Mouse (Mus musculus): ENCODE data around the gene Gm20388. TPM values are rescaled to one million over a fixed set of nuclear protein-coding genes. Genes with fewer than 3 reads are reported as not detected.

Gm20388 gene
- total RNA-seq, 2 experiments from 2014 or later: 2.4 to 2.6 TPM

GRCm38 (mm10) chr8:121971488-121972058 is 2060.9 kb downstream of the Gm20388 start:
- no peak overlapping the region for H3K27ac ChIP-seq
- H3K4me3 ChIP-seq: no peak overlapping the region
- no peak; the same call in 1 of the 2 replicates for TF ChIP-seq CTCF (IDR thresholded peaks at IDR 0.05)
- no peak for DNase-seq (ENCODE audit: extremely low spot score in 1 of 2, low spot score in 2 of 2)
- intact Hi-C loops (cut with DNase I): no loop called here

GRCm38 (mm10) chr8:121973906-121974305 is 2063.3 kb downstream of the Gm20388 start:
- Histone ChIP-seq H3K27ac (no peak overlapping the region), H3K4me3 (no peak overlapping the region)
- intact Hi-C loops (cut with DNase I): no loop called here
- TF ChIP-seq CTCF (IDR thresholded peaks at IDR 0.05): no peak; the same call in 1 of the 2 replicates
- no peak for DNase-seq (ENCODE audit: extremely low spot score in 1 of 2, low spot score in 2 of 2)

- Histone ChIP-seq H3K27ac (no peak overlapping the region), H3K4me3 (no peak overlapping the region)
- intact Hi-C loops (cut with DNase I): loop anchor here (2.0 to 5.0 kb wide), 4 partner anchors 159 to 354 kb away; no protein-coding TSS in a partner anchor
- peak in 1 of 2 experiments; percentile 31 for DNase-seq (ENCODE audit: extremely low spot score in 1 of 2, low spot score in 2 of 2)
- peak; percentile 92 for TF ChIP-seq CTCF (IDR thresholded peaks at IDR 0.05)
Observed at GRCm38 (mm10) chr8:121977819-121978590, 2067.4 kb downstream of the Gm20388 start.

GRCm38 (mm10) chr8:121978670-121979069 is 2068.0 kb downstream of the Gm20388 start:
- H3K27ac ChIP-seq: no peak overlapping the region
- H3K4me3 ChIP-seq: no peak overlapping the region
- no peak for DNase-seq (ENCODE audit: extremely low spot score in 1 of 2, low spot score in 2 of 2)
- TF ChIP-seq CTCF (IDR thresholded peaks at IDR 0.05): no peak
- intact Hi-C loops (cut with DNase I): loop anchor here (2.0 to 5.0 kb wide), 4 partner anchors 159 to 354 kb away; no protein-coding TSS in a partner anchor

- TF ChIP-seq CTCF (IDR thresholded peaks at IDR 0.05): no peak
- no peak for DNase-seq (ENCODE audit: extremely low spot score in 1 of 2, low spot score in 2 of 2)
- H3K27ac ChIP-seq: no peak overlapping the region
- no peak overlapping the region for H3K4me3 ChIP-seq
- intact Hi-C loops (cut with DNase I): no loop called here
Observed at GRCm38 (mm10) chr8:121980792-121981519, 2070.3 kb downstream of the Gm20388 start.

- no peak overlapping the region for H3K27ac ChIP-seq
- intact Hi-C loops (cut with DNase I): no loop called here
- H3K4me3 ChIP-seq: no peak overlapping the region
- no peak for TF ChIP-seq CTCF (IDR thresholded peaks at IDR 0.05)
- DNase-seq (ENCODE audit: extremely low spot score in 1 of 2, low spot score in 2 of 2): peak; percentile 23 to 36
Observed at GRCm38 (mm10) chr8:121981520-121981895, 2070.9 kb downstream of the Gm20388 start.

- TF ChIP-seq CTCF (IDR thresholded peaks at IDR 0.05): no peak
- intact Hi-C loops (cut with DNase I): no loop called here
- DNase-seq (ENCODE audit: extremely low spot score in 1 of 2, low spot score in 2 of 2): no peak
- Histone ChIP-seq H3K27ac (no peak overlapping the region), H3K4me3 (no peak overlapping the region)
Observed at GRCm38 (mm10) chr8:121985673-121986072, 2075.0 kb downstream of the Gm20388 start.

- intact Hi-C loops (cut with DNase I): no loop called here
- Histone ChIP-seq H3K4me3 (no peak overlapping the region), H3K27ac (no peak overlapping the region)
- DNase-seq (ENCODE audit: extremely low spot score in 1 of 2, low spot score in 2 of 2): no peak
- no peak for TF ChIP-seq CTCF (IDR thresholded peaks at IDR 0.05)
Observed at GRCm38 (mm10) chr8:121987892-121988291, 2077.3 kb downstream of the Gm20388 start.

GRCm38 (mm10) chr8:121990506-121991255 is 2080.0 kb downstream of the Gm20388 start:
- no peak overlapping the region for H3K27ac ChIP-seq
- DNase-seq (ENCODE audit: extremely low spot score in 1 of 2, low spot score in 2 of 2): no peak
- H3K4me3 ChIP-seq: no peak overlapping the region
- intact Hi-C loops (cut with DNase I): no loop called here
- no peak for TF ChIP-seq CTCF (IDR thresholded peaks at IDR 0.05)

GRCm38 (mm10) chr8:121991611-121992010 is 2081.0 kb downstream of the Gm20388 start:
- intact Hi-C loops (cut with DNase I): no loop called here
- DNase-seq (ENCODE audit: extremely low spot score in 1 of 2, low spot score in 2 of 2): no peak
- no peak overlapping the region for H3K27ac ChIP-seq
- no peak overlapping the region for H3K4me3 ChIP-seq
- no peak for TF ChIP-seq CTCF (IDR thresholded peaks at IDR 0.05)

- intact Hi-C loops (cut with DNase I): no loop called here
- Histone ChIP-seq H3K27ac (no peak overlapping the region), H3K4me3 (no peak overlapping the region)
- no peak for DNase-seq (ENCODE audit: extremely low spot score in 1 of 2, low spot score in 2 of 2)
- TF ChIP-seq CTCF (IDR thresholded peaks at IDR 0.05): no peak
Observed at GRCm38 (mm10) chr8:121992911-121993310, 2082.3 kb downstream of the Gm20388 start.
